Mouse (Mus musculus): ENCODE measurements around the gene Sdhb. TPM values are rescaled to one million over a fixed set of nuclear protein-coding genes. Genes with fewer than 3 reads are reported as not detected.
A peak's percentile ranks its signal among the peaks of the same experiment; 100 is the strongest.

Sdhb gene
- polyA plus RNA-seq, 1 experiment from 2014 or later: 488 TPM

GRCm38 (mm10) chr4:140919974-140920836 lies 40.8 kb upstream of the Sdhb start:
- ATAC-seq (replicated peaks; ENCODE audit: low FRiP score, low TSS enrichment, low read depth): no peak; the same call in 1 of the 2 replicates
- Histone ChIP-seq H3K4me2 (ENCODE audit: low read length) (no peak overlapping the region), H3K4me1 (replicated peaks; ENCODE audit: control insufficient read depth, insufficient read depth, low read length) (no peaks in the 10 kb centered on the region; the same call in 1 of the 2 replicates), H3K9me3 (ENCODE audit: control insufficient read depth, low read length) (no peaks in the 10 kb centered on the region), H3K36me3 (ENCODE audit: control insufficient read depth, insufficient read depth, low read length) (no peaks in the 10 kb centered on the region), H3K4me3 (ENCODE audit: low read depth, low read length) (no peak overlapping the region), H3K9ac (ENCODE audit: low read length) (no peak overlapping the region), H3K27ac (ENCODE audit: low read depth) (no peak overlapping the region), H3K27me3 (replicated peaks; ENCODE audit: control insufficient read depth, insufficient read depth, low read length) (no peaks in the 10 kb centered on the region)
- 46% methylated on average over 11 of the region's 11 CpGs for WGBS
- DNase-seq (ENCODE audit: low spot score): no peak

- ATAC-seq (replicated peaks; ENCODE audit: low FRiP score, low TSS enrichment, low read depth) (no peak), DNase-seq (ENCODE audit: low spot score) (no peak)
- no peak overlapping the region for H3K9ac ChIP-seq (ENCODE audit: low read length)
- no peaks in the 10 kb centered on the region for H3K36me3 ChIP-seq (ENCODE audit: control insufficient read depth, insufficient read depth, low read length)
- no peak overlapping the region for H3K4me3 ChIP-seq (ENCODE audit: low read depth, low read length)
- no peaks in the 10 kb centered on the region for H3K27me3 ChIP-seq (replicated peaks; ENCODE audit: control insufficient read depth, insufficient read depth, low read length)
- H3K4me2 ChIP-seq (ENCODE audit: low read length): no peak overlapping the region
- H3K9me3 ChIP-seq (ENCODE audit: control insufficient read depth, low read length): no peaks in the 10 kb centered on the region
- WGBS: 81% methylated on average over 5 of the region's 5 CpGs
- no peak overlapping the region for H3K27ac ChIP-seq (ENCODE audit: low read depth)
- H3K4me1 ChIP-seq (replicated peaks; ENCODE audit: control insufficient read depth, insufficient read depth, low read length): no peaks in the 10 kb centered on the region; the same call in 1 of the 2 replicates
These were observed 38.5 kb upstream of the Sdhb start for GRCm38 (mm10) chr4:140922508-140922907.

DNA sequence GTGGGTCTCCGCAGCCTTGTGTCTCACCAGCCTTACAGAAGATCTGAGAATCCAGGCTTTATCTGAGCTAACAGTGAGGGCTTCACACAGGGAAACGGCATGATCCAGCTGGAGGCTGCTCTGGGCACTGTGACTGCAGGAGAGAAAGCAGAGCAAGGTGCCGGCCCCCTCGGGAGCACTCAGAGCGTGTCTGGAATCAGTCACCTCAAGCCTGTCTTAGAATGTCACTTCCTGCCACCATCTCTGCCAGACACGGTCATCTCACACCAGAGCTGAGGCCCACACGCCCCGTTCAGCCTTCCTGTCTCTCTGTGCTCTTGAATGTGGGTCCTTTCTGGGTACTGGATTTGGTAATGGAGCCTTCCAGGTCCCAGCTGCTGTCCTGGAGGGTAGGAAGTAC lies 35.4 kb upstream of the Sdhb start:
- Histone ChIP-seq H3K9ac (ENCODE audit: low read length) (no peak overlapping the region), H3K36me3 (ENCODE audit: control insufficient read depth, insufficient read depth, low read length) (no peaks in the 10 kb centered on the region), H3K9me3 (ENCODE audit: control insufficient read depth, low read length) (no peaks in the 10 kb centered on the region), H3K4me1 (replicated peaks; ENCODE audit: control insufficient read depth, insufficient read depth, low read length) (no peaks in the 10 kb centered on the region), H3K27me3 (replicated peaks; ENCODE audit: control insufficient read depth, insufficient read depth, low read length) (no peaks in the 10 kb centered on the region), H3K27ac (ENCODE audit: low read depth) (no peak overlapping the region), H3K4me2 (ENCODE audit: low read length) (no peak overlapping the region), H3K4me3 (ENCODE audit: low read depth, low read length) (no peak overlapping the region)
- DNase-seq (ENCODE audit: low spot score): no peak
- WGBS: 31% methylated on average over 8 of the region's 8 CpGs
- ATAC-seq (replicated peaks; ENCODE audit: low FRiP score, low TSS enrichment, low read depth): no peak

DNA sequence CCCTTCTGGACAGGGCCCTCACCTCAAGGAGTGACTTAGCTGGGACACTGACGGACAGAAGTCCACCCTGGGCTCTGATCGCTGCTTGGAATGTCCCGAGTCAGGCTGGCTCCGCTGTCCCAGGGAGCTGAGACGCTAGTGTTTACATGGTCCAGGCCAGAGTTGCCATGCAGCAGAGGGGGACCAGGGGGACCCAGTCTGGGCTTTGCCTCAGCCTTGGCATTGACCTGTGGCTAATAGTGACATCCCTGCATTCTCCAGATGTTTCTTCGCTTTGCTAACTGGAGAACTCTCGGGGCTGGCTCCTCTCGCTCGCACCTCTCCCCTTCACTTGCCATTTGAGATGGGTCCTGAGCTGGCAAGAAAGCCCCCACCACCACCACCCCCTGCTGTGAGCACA lies 32.7 kb upstream of the Sdhb start:
- H3K36me3 ChIP-seq (ENCODE audit: control insufficient read depth, insufficient read depth, low read length): no peaks in the 10 kb centered on the region
- H3K27ac ChIP-seq (ENCODE audit: low read depth): no peak overlapping the region
- no peaks in the 10 kb centered on the region for H3K27me3 ChIP-seq (replicated peaks; ENCODE audit: control insufficient read depth, insufficient read depth, low read length)
- WGBS: 70% methylated on average over 9 of the region's 9 CpGs
- H3K4me3 ChIP-seq (ENCODE audit: low read depth, low read length): no peak overlapping the region
- no peaks in the 10 kb centered on the region for H3K9me3 ChIP-seq (ENCODE audit: control insufficient read depth, low read length)
- ATAC-seq (replicated peaks; ENCODE audit: low FRiP score, low TSS enrichment, low read depth) (no peak), DNase-seq (ENCODE audit: low spot score) (no peak)
- H3K4me1 ChIP-seq (replicated peaks; ENCODE audit: control insufficient read depth, insufficient read depth, low read length): no peaks in the 10 kb centered on the region
- H3K4me2 ChIP-seq (ENCODE audit: low read length): no peak overlapping the region
- H3K9ac ChIP-seq (ENCODE audit: low read length): no peak overlapping the region

DNA sequence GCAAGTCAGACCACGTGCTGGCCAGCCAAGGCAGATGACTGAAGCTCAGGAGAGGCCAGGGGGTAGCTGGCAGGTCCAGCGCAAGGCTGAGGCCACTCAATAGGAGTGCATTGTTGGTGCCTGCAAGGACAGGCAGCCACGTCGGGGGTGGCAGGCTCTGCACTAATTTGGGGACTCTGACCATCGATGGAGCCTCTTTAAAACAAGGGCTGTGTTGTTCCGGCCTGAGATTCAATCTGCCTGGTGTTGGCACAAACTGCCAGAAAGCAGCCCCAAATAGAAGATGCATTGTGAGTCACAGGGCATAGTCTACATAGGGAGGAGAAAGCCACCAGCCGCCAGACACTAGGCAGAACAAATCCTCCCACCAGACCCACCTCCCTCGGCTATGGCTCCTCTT lies 31.3 kb upstream of the Sdhb start:
- DNase-seq (ENCODE audit: low spot score) (no peak), ATAC-seq (replicated peaks; ENCODE audit: low FRiP score, low TSS enrichment, low read depth) (no peak; the same call in 1 of the 2 replicates)
- Histone ChIP-seq H3K27me3 (replicated peaks; ENCODE audit: control insufficient read depth, insufficient read depth, low read length) (no peaks in the 10 kb centered on the region), H3K36me3 (ENCODE audit: control insufficient read depth, insufficient read depth, low read length) (no peaks in the 10 kb centered on the region), H3K4me1 (replicated peaks; ENCODE audit: control insufficient read depth, insufficient read depth, low read length) (no peaks in the 10 kb centered on the region), H3K9me3 (ENCODE audit: control insufficient read depth, low read length) (no peaks in the 10 kb centered on the region), H3K4me3 (ENCODE audit: low read depth, low read length) (no peak overlapping the region), H3K4me2 (ENCODE audit: low read length) (no peak overlapping the region), H3K9ac (ENCODE audit: low read length) (no peak overlapping the region), H3K27ac (ENCODE audit: low read depth) (no peak overlapping the region)
- WGBS: 79% methylated on average over 8 of the region's 8 CpGs

DNA sequence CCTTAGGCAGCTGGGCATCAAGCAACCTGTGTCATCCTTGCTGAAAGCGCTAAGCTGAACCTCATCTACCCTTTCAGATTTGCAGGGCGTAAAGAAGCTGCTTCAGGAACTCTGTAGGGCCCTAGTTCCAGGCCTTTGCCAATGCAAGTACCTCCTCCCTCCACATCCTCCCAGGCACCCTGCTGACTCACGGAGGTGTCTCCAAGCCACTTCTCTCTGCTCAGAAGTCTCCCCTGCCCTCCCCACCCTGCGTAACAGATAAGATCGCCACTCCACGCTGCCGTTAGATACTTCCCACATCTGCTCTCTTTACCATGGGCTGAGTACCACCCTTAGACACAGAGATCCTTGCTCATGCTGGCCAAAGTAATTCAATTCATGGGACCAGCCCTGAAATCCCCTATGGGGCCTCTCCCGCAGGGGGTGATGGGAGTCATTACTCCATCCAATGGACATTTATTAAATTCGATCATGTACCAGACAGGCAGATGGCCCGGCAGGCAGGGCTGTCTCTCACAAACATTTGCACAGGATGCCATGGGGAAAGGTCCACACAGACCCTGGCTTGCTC lies 30.0 kb upstream of the Sdhb start:
- Histone ChIP-seq H3K4me1 (replicated peaks; ENCODE audit: control insufficient read depth, insufficient read depth, low read length) (no peaks in the 10 kb centered on the region), H3K9ac (ENCODE audit: low read length) (no peak overlapping the region), H3K27ac (ENCODE audit: low read depth) (no peak overlapping the region; the same call in 1 of the 2 replicates), H3K27me3 (replicated peaks; ENCODE audit: control insufficient read depth, insufficient read depth, low read length) (no peaks in the 10 kb centered on the region), H3K4me3 (ENCODE audit: low read depth, low read length) (no peak overlapping the region), H3K36me3 (ENCODE audit: control insufficient read depth, insufficient read depth, low read length) (no peaks in the 10 kb centered on the region), H3K4me2 (ENCODE audit: low read length) (no peak overlapping the region), H3K9me3 (ENCODE audit: control insufficient read depth, low read length) (no peaks in the 10 kb centered on the region)
- DNase-seq (ENCODE audit: low spot score) (no peak), ATAC-seq (replicated peaks; ENCODE audit: low FRiP score, low TSS enrichment, low read depth) (peak; percentile 36; the same call in 1 of the 2 replicates)
- 55% methylated on average over 10 of the region's 10 CpGs for WGBS

DNA sequence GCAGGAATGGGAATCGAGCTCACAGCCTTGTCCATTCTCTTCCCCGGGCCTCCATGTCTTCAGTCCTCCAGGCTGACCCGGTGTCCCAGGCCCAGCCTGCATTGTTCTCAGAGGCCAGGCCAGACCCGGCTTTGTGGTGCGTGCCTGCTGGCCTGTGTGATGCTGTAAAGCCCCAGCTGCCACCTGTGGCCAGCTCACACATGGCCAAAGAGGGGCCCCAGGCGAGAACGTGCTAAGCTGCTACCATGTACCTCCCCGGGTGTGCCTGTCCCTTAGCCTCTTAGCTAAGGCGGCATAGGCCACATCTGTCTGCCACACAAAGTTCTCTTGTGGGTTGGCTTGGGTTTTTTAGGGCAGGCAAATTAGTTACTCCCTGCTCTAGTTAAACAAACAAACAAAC lies 25.4 kb upstream of the Sdhb start:
- no peaks in the 10 kb centered on the region for H3K27me3 ChIP-seq (replicated peaks; ENCODE audit: control insufficient read depth, insufficient read depth, low read length)
- ATAC-seq (replicated peaks; ENCODE audit: low FRiP score, low TSS enrichment, low read depth): no peak
- H3K9ac ChIP-seq (ENCODE audit: low read length): no peak overlapping the region
- 84% methylated on average over 9 of the region's 9 CpGs for WGBS
- no peaks in the 10 kb centered on the region for H3K36me3 ChIP-seq (ENCODE audit: control insufficient read depth, insufficient read depth, low read length)
- H3K9me3 ChIP-seq (ENCODE audit: control insufficient read depth, low read length): 0 out of 2 replicates have a peak, but pooled peaks cover 4% of the 10 kb centered on the region
- no peak overlapping the region for H3K4me2 ChIP-seq (ENCODE audit: low read length)
- no peak overlapping the region for H3K27ac ChIP-seq (ENCODE audit: low read depth)
- H3K4me3 ChIP-seq (ENCODE audit: low read depth, low read length): no peak overlapping the region
- DNase-seq (ENCODE audit: low spot score): no peak
- no peaks in the 10 kb centered on the region for H3K4me1 ChIP-seq (replicated peaks; ENCODE audit: control insufficient read depth, insufficient read depth, low read length)

GRCm38 (mm10) chr4:140944356-140944755 lies 16.6 kb upstream of the Sdhb start:
- ATAC-seq (replicated peaks; ENCODE audit: low FRiP score, low TSS enrichment, low read depth): no peak
- no peaks in the 10 kb centered on the region for H3K36me3 ChIP-seq (ENCODE audit: control insufficient read depth, insufficient read depth, low read length)
- H3K27ac ChIP-seq (ENCODE audit: low read depth): no peak overlapping the region
- H3K9me3 ChIP-seq (ENCODE audit: control insufficient read depth, low read length): no peaks in the 10 kb centered on the region
- WGBS: 91% methylated on average over 12 of the region's 12 CpGs
- H3K4me2 ChIP-seq (ENCODE audit: low read length): no peak overlapping the region
- no peak overlapping the region for H3K9ac ChIP-seq (ENCODE audit: low read length)
- no peaks in the 10 kb centered on the region for H3K27me3 ChIP-seq (replicated peaks; ENCODE audit: control insufficient read depth, insufficient read depth, low read length)
- H3K4me3 ChIP-seq (ENCODE audit: low read depth, low read length): no peak overlapping the region
- DNase-seq (ENCODE audit: low spot score): no peak
- no peaks in the 10 kb centered on the region for H3K4me1 ChIP-seq (replicated peaks; ENCODE audit: control insufficient read depth, insufficient read depth, low read length)
